Mouse (Mus musculus) MEL (cell line): ENCODE measurements around the gene E2f2. TPM values are rescaled to one million over a fixed set of nuclear protein-coding genes. Genes with fewer than 3 reads are reported as not detected.

Source experiments
- DNase-seq: peaks from one replicate; pipeline ENCODE4 v3.0.0; 2011; ENCODE audit warnings: low read depth, low spot score
- H3K27ac ChIP-seq: 2 replicates; pipeline ENCODE4 v1.5.1; 2012; ENCODE audit warnings: low read depth, mild to moderate bottlenecking, control low read depth, low read length, moderate library complexity; ENCODE audit not compliant: control insufficient read depth
- H3K27me3 ChIP-seq, 2 experiments: fragments of 150-350 bp in 1 of 2; sonication (generic) in 1 of 2; 2 replicates each; pipeline ENCODE4 v1.6.1; 2012; ENCODE audit warnings: low read length in 2 of 2, mild to moderate bottlenecking in 2 of 2, improper control_type of control experiment in 1 of 2, moderate library complexity in 1 of 2; ENCODE audit not compliant: insufficient read depth in 2 of 2, control insufficient read depth in 1 of 2
- H3K36me3 ChIP-seq, 2 experiments: 2 replicates each; pipeline ENCODE4 v1.6.1; 2012 to 2014; ENCODE audit warnings: low read length in 2 of 2, improper control_type of control experiment in 1 of 2, inconsistent platforms in 1 of 2, mild to moderate bottlenecking in 1 of 2; ENCODE audit not compliant: insufficient read depth in 2 of 2, control insufficient read depth in 1 of 2
- H3K4me1 ChIP-seq, 2 experiments: fragments of 150-350 bp in 1 of 2; sonication (generic) in 1 of 2; 2 replicates each; pipeline ENCODE4 v1.6.1; 2012; ENCODE audit warnings: low read length in 2 of 2, improper control_type of control experiment in 1 of 2, mild to moderate bottlenecking in 1 of 2; ENCODE audit not compliant: insufficient read depth in 2 of 2, control insufficient read depth in 1 of 2
- H3K4me3 ChIP-seq, 2 experiments: fragments of 150-350 bp in 1 of 2; sonication (generic) in 1 of 2; 2 replicates each; pipeline ENCODE4 v1.5.1; 2012; ENCODE audit warnings: low read depth in 2 of 2, low read length in 2 of 2, mild to moderate bottlenecking in 2 of 2, moderate library complexity in 2 of 2, control low read depth in 1 of 2, improper control_type of control experiment in 1 of 2; ENCODE audit not compliant: control insufficient read depth in 1 of 2, insufficient read depth in 1 of 2
- H3K79me2 ChIP-seq: 2 replicates; pipeline ENCODE4 v1.6.1; 2012; ENCODE audit warnings: mild to moderate bottlenecking, low read length, moderate library complexity; ENCODE audit not compliant: control insufficient read depth, poor library complexity, insufficient read depth
- H3K9ac ChIP-seq: 2 replicates; pipeline ENCODE4 v1.6.1; 2012; ENCODE audit warnings: low read depth, mild to moderate bottlenecking, control low read depth, low read length, moderate library complexity; ENCODE audit not compliant: control insufficient read depth, poor library complexity, severe bottlenecking
- H3K9me3 ChIP-seq: fragments of 150-350 bp; sonication (generic); replicated peaks from 2 replicates; pipeline ENCODE4 v1.6.1; 2012; ENCODE audit warnings: mild to moderate bottlenecking, low read length, improper control_type of control experiment, moderate library complexity; ENCODE audit not compliant: insufficient read depth
- BHLHE40 ChIP-seq: IDR thresholded peaks from 2 replicates; pipeline ENCODE4 v1.6.1; 2012; ENCODE audit warnings: low read depth, mild to moderate bottlenecking, inconsistent platforms, low read length, improper control_type of control experiment, borderline replicate concordance
- CHD1 ChIP-seq: IDR thresholded peaks from 2 replicates; pipeline ENCODE4 v1.6.1; 2012; ENCODE audit warnings: low read depth, mild to moderate bottlenecking, inconsistent platforms, low read length, improper control_type of control experiment
- CHD2 ChIP-seq: IDR thresholded peaks from 2 replicates; pipeline ENCODE4 v1.6.1; 2011; ENCODE audit warnings: low read length, improper control_type of control experiment
- CTCF ChIP-seq, 3 experiments: IDR thresholded peaks in 2 of 3; conservative IDR thresholded peaks in 1 of 3; 2 replicates each; pipeline ENCODE4 v1.5.1; 2011 to 2012; ENCODE audit warnings: low read length in 3 of 3, low read depth in 2 of 3, mild to moderate bottlenecking in 2 of 3, improper control_type of control experiment in 1 of 3, inconsistent platforms in 1 of 3, mixed read lengths in 1 of 3, moderate library complexity in 1 of 3; ENCODE audit not compliant: control insufficient read depth in 1 of 3, insufficient read depth in 1 of 3, poor library complexity in 1 of 3, severe bottlenecking in 1 of 3
- ELF1 ChIP-seq: IDR thresholded peaks from 2 replicates; pipeline ENCODE4 v1.6.1; 2014; ENCODE audit warnings: low read depth, mild to moderate bottlenecking, inconsistent platforms, low read length, improper control_type of control experiment, moderate library complexity
- GABPA ChIP-seq: IDR thresholded peaks from 2 replicates; pipeline ENCODE4 v1.6.1; 2012; ENCODE audit warnings: low read depth, mild to moderate bottlenecking, inconsistent platforms, low read length, improper control_type of control experiment, moderate library complexity
- GATA1 ChIP-seq: IDR thresholded peaks from 2 replicates; pipeline ENCODE4 v1.6.1; 2011; ENCODE audit warnings: low read depth, low read length, improper control_type of control experiment
- JUND ChIP-seq: IDR thresholded peaks from 2 replicates; pipeline ENCODE4 v1.6.1; 2011; ENCODE audit warnings: low read depth, mild to moderate bottlenecking, improper control_type of control experiment, low read length
- KAT2A ChIP-seq: conservative IDR thresholded peaks from 2 replicates; pipeline ENCODE4 v1.6.1; 2012; ENCODE audit warnings: low read depth, low read length, improper control_type of control experiment, inconsistent platforms
- MAZ ChIP-seq: IDR thresholded peaks from 2 replicates; pipeline ENCODE4 v1.6.1; 2012; ENCODE audit warnings: low read depth, mild to moderate bottlenecking, inconsistent platforms, low read length, improper control_type of control experiment
- NELFE ChIP-seq: IDR thresholded peaks from 2 replicates; pipeline ENCODE4 v1.6.1; 2011; ENCODE audit warnings: low read depth, low read length, improper control_type of control experiment
- POLR2A ChIP-seq, 2 experiments: IDR thresholded peaks; 2 replicates each; pipeline ENCODE4 v1.6.1; 2011 to 2012; ENCODE audit warnings: low read length in 2 of 2, mild to moderate bottlenecking in 2 of 2, control low read depth in 1 of 2, improper control_type of control experiment in 1 of 2, low read depth in 1 of 2, moderate library complexity in 1 of 2; ENCODE audit not compliant: control insufficient read depth in 1 of 2, insufficient read depth in 1 of 2, poor library complexity in 1 of 2
- POLR2AphosphoS2 ChIP-seq: IDR thresholded peaks from 2 replicates; pipeline ENCODE4 v1.6.1; 2011; ENCODE audit warnings: low read length, improper control_type of control experiment
- RAD21 ChIP-seq: IDR thresholded peaks from 2 replicates; pipeline ENCODE4 v1.6.1; 2011; ENCODE audit warnings: mild to moderate bottlenecking, low read depth, low read length, improper control_type of control experiment
- RCOR1 ChIP-seq: IDR thresholded peaks from 2 replicates; pipeline ENCODE4 v1.6.1; 2012; ENCODE audit warnings: low read depth, mild to moderate bottlenecking, inconsistent platforms, low read length, improper control_type of control experiment
- SIN3A ChIP-seq: IDR thresholded peaks from 2 replicates; pipeline ENCODE4 v1.6.1; 2012; ENCODE audit warnings: low read length, improper control_type of control experiment, inconsistent platforms
- SMC3 ChIP-seq: IDR thresholded peaks from 2 replicates; pipeline ENCODE4 v1.6.1; 2011; ENCODE audit warnings: low read depth, low read length, improper control_type of control experiment
- TAL1 ChIP-seq: IDR thresholded peaks from 2 replicates; pipeline ENCODE4 v1.6.1; 2012; ENCODE audit warnings: mild to moderate bottlenecking, inconsistent platforms, low read length, moderate library complexity, mixed read lengths
- TBP ChIP-seq: IDR thresholded peaks from 2 replicates; pipeline ENCODE4 v1.8.0; 2011; ENCODE audit warnings: low read depth, low read length, improper control_type of control experiment
- TCF12 ChIP-seq: IDR thresholded peaks from 2 replicates; pipeline ENCODE4 v1.6.1; 2014; ENCODE audit warnings: low read depth, mild to moderate bottlenecking, inconsistent platforms, low read length, improper control_type of control experiment, moderate library complexity
- USF1 ChIP-seq: IDR thresholded peaks from 2 replicates; pipeline ENCODE4 v1.6.1; 2014; ENCODE audit warnings: low read depth, mild to moderate bottlenecking, inconsistent platforms, low read length, improper control_type of control experiment, moderate library complexity
- ZC3H11A ChIP-seq: IDR thresholded peaks from 2 replicates; pipeline ENCODE4 v1.6.1; 2012; ENCODE audit warnings: low read depth, mild to moderate bottlenecking, inconsistent platforms, low read length, improper control_type of control experiment
- ZNF384 ChIP-seq: IDR thresholded peaks from 2 replicates; pipeline ENCODE4 v1.6.1; 2012; ENCODE audit warnings: low read depth, mild to moderate bottlenecking, inconsistent platforms, low read length, improper control_type of control experiment
- polyA plus RNA-seq, 2 experiments: library from polyadenylated mRNA; stranded (reverse) in 1 of 2; unstranded in 1 of 2; fragments of >175 nt in 1 of 2; fragments of >200 nt in 1 of 2; gene quantifications; 2 replicates each; pipeline versions ENCODE4 v1.2.1 to v1.2.4; 2012; ENCODE audit warnings: low replicate concordance in 2 of 2, low read depth in 1 of 2; ENCODE audit not compliant: insufficient read length in 2 of 2, insufficient read depth in 1 of 2, missing spikeins in 1 of 2
- total RNA-seq: library from RNA; depleted of rRNA; stranded (reverse); fragments of 300-350 nt; gene quantifications from 2 replicates; pipeline ENCODE4 v1.2.3, GENCODE M21; 2012

The E2f2 gene
- total and polyA plus RNA-seq, 3 experiments: 11.2 to 25.4 TPM; not detected in 1

DNA sequence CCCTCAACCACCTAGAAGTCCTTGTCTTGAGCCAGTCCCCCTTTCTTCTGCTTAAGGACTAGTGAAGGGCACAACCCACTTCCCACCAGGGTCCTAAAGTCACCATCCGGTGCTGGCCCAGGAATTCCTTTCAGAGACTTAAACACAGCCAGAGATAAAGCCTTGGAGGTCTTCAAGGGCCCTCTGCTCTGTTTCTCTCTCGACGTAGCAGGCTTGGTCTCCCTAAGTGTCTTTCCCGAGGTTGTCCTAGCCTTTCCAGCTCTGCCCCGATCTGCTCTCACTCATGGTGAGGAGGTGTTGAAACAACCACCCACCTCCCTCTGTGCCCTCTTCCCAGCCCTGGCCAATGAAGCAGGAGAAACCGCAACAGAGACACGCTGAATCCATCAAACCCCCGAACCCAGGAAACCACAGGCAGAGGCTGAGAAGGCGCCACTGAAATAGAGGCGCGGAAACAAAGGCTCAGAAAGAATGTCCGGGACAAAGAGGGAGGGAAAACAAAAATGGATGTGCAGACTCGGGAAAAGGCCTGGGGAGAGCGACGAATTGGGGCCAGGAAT, 37.7 kb upstream of the E2f2 start:
- Histone ChIP-seq H3K79me2 (no peaks in the 10 kb centered on the region), H3K4me1 (no peaks in the 10 kb centered on the region), H3K27ac (no peak overlapping the region), H3K27me3 (peaks cover 10 to 17% of the 10 kb centered on the region in 2 experiments), H3K9me3 (no peaks in the 10 kb centered on the region)
- no peak for DNase-seq
- no peak for TF ChIP-seq CTCF (IDR thresholded peaks at IDR 0.05 in 2 of 3, conservative IDR thresholded peaks at IDR 0.05 in 1 of 3; ENCODE audit: control insufficient read depth in 1 of 3, insufficient read depth in 1 of 3, low read depth in 2 of 3, low read length in 3 of 3, poor library complexity in 1 of 3, severe bottlenecking in 1 of 3)
- no peak for TF ChIP-seq ZNF384
- TF ChIP-seq KAT2A: no peak
- no peak for TF ChIP-seq BHLHE40
- no peak for TF ChIP-seq SIN3A
- no peak for TF ChIP-seq CHD1
- no peak for TF ChIP-seq SMC3
- no peak for TF ChIP-seq RCOR1
- no peak for TF ChIP-seq TAL1
- no peak for TF ChIP-seq CHD2
- TF ChIP-seq ELF1: no peak
- TF ChIP-seq ZC3H11A: no peak
- TF ChIP-seq, all 39 proteins: peak for 0
- H3K4me3 ChIP-seq: no peak overlapping the region
- no peak overlapping the region for H3K9ac ChIP-seq
- no peaks in the 10 kb centered on the region for H3K36me3 ChIP-seq

DNA sequence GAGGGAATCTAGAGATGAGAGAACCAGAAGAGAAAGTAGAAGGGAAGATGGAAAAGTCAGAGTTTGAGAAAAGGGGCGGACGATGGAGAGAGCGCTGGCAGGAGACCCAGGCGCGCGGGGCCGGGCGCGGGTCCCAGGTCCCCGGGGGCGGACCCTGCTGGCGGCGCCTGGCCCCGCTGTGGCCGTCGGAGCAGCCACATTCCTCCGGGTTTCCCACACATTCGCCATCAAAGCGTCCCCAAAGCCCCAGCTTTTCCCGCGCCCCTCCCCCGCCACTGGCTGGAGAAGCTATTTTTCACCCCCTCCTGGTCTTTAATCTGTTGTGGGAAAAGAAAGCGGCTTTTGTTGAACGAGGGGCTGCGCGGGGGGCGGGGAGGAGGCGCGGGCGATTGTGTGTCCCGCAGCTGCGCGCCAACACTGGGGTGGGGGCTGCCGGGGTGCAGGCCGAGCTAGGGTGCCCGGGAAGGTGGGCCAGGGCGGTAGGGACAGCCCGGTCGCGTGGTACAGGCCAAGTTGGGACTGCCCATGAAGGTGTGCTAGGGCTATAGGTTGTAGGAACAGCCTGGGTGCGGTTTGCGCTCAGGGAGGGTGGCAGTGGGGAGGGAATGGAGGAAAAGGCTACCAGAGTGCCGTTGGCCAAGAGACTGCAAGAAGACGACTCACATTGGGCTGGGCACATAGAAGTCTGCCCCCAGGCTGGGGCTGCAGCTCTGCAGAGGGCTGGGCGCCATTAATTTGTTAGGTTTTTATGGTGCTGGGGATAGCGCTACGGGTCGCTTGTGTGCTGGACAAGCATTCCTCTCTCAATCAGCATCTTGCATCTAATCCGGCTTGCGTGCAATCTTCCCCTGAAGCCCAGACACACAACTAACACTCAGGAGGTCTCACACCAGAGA, 37.0 kb upstream of the E2f2 start:
- Histone ChIP-seq H3K27me3 (peaks cover 10 to 17% of the 10 kb centered on the region in 2 experiments), H3K27ac (no peak overlapping the region)

More for the DNA sequence above, 37.0 kb upstream of the E2f2 start:
- no peak for TF ChIP-seq MAZ
- TF ChIP-seq ZNF384: no peak
- TF ChIP-seq RCOR1: no peak
- no peak for TF ChIP-seq TCF12
- no peak for TF ChIP-seq BHLHE40
- TF ChIP-seq NELFE: no peak
- no peak for TF ChIP-seq CHD1
- TF ChIP-seq POLR2A (IDR thresholded peaks at IDR 0.05; ENCODE audit: control insufficient read depth in 1 of 2, insufficient read depth in 1 of 2, low read depth in 1 of 2, low read length in 2 of 2, poor library complexity in 1 of 2): no peak
- no peak for TF ChIP-seq ELF1
- no peak for TF ChIP-seq CTCF (IDR thresholded peaks at IDR 0.05 in 2 of 3, conservative IDR thresholded peaks at IDR 0.05 in 1 of 3; ENCODE audit: control insufficient read depth in 1 of 3, insufficient read depth in 1 of 3, low read depth in 2 of 3, low read length in 3 of 3, poor library complexity in 1 of 3, severe bottlenecking in 1 of 3)
- TF ChIP-seq ZC3H11A: no peak
- TF ChIP-seq USF1: no peak
- no peak for TF ChIP-seq GATA1
- no peak for TF ChIP-seq POLR2AphosphoS2
- TF ChIP-seq KAT2A: no peak
- TF ChIP-seq GABPA: no peak
- no peak for TF ChIP-seq RAD21
- TF ChIP-seq TBP: no peak
- no peak for TF ChIP-seq JUND
- TF ChIP-seq SIN3A: no peak
- no peaks in the 10 kb centered on the region for H3K36me3 ChIP-seq
- H3K9me3 ChIP-seq: no peaks in the 10 kb centered on the region
- H3K4me3 ChIP-seq: no peak overlapping the region
- no peaks in the 10 kb centered on the region; a peak in 1 of 4 replicates for H3K4me1 ChIP-seq
- DNase-seq: no peak
- H3K9ac ChIP-seq: no peak overlapping the region
- no peaks in the 10 kb centered on the region for H3K79me2 ChIP-seq
